Mouse (Mus musculus) ES-E14 (cell line): ENCODE results near the gene Dcp1a. TPM values are rescaled to one million over a fixed set of nuclear protein-coding genes. Genes with fewer than 3 reads are reported as not detected.
A peak's percentile ranks its signal among the peaks of the same experiment; 100 is the strongest.

ENCODE experiments used
- DNase-seq: peaks from one replicate; pipeline ENCODE4 v3.0.0-alpha.2; 2013; ENCODE audit warnings: low read depth, low spot score
- H3K27ac ChIP-seq: 2 replicates; pipeline ENCODE4 v1.5.1; 2012; ENCODE audit warnings: low read depth, mild to moderate bottlenecking, low read length, moderate library complexity, mixed read lengths; ENCODE audit not compliant: poor library complexity, insufficient read depth, severe bottlenecking
- H3K36me3 ChIP-seq: 2 replicates; pipeline ENCODE4 v1.6.1; 2012; ENCODE audit warnings: mild to moderate bottlenecking, low read length, moderate library complexity, mixed read lengths; ENCODE audit not compliant: control insufficient read depth, poor library complexity, insufficient read depth, severe bottlenecking
- H3K4me1 ChIP-seq, 2 experiments: fragments of 150-350 bp in 1 of 2; sonication (generic) in 1 of 2; 2 replicates each; pipeline ENCODE4 v1.6.1; 2012; ENCODE audit warnings: low read length in 2 of 2, mild to moderate bottlenecking in 1 of 2, mixed read lengths in 1 of 2; ENCODE audit not compliant: control insufficient read depth in 2 of 2, insufficient read depth in 2 of 2, poor library complexity in 1 of 2
- H3K4me3 ChIP-seq, 2 experiments: fragments of 150-350 bp in 1 of 2; sonication (generic) in 1 of 2; 2 replicates each; pipeline ENCODE4 v1.5.1; 2012; ENCODE audit warnings: low read length in 2 of 2, low read depth in 1 of 2, mild to moderate bottlenecking in 1 of 2, mixed read lengths in 1 of 2; ENCODE audit not compliant: insufficient read depth in 1 of 2, poor library complexity in 1 of 2, severe bottlenecking in 1 of 2
- H3K9ac ChIP-seq: 2 replicates; pipeline ENCODE4 v1.6.1; 2012; ENCODE audit warnings: low read depth, mild to moderate bottlenecking, low read length, mixed read lengths; ENCODE audit not compliant: poor library complexity, insufficient read depth, severe bottlenecking
- H3K9me3 ChIP-seq: fragments of 150-350 bp; sonication (generic); 2 replicates; pipeline ENCODE4 v1.6.1; 2012; ENCODE audit warnings: low read depth, mild to moderate bottlenecking, low read length; ENCODE audit not compliant: control insufficient read depth, insufficient read depth
- CHD2 ChIP-seq: IDR thresholded peaks from 2 replicates; pipeline ENCODE4 v1.6.1; 2014; ENCODE audit warnings: mild to moderate bottlenecking, low read depth, low read length, inconsistent platforms
- HCFC1 ChIP-seq: IDR thresholded peaks from 2 replicates; pipeline ENCODE4 v1.6.1; 2012; ENCODE audit warnings: low read length, inconsistent platforms, borderline replicate concordance; ENCODE audit not compliant: insufficient read depth
- MAFK ChIP-seq: IDR thresholded peaks from 2 replicates; pipeline ENCODE4 v1.6.1; 2014; ENCODE audit warnings: mild to moderate bottlenecking, low read depth, low read length, inconsistent platforms; ENCODE audit not compliant: insufficient read depth
- ZC3H11A ChIP-seq: IDR thresholded peaks from 2 replicates; pipeline ENCODE4 v1.6.1; 2012; ENCODE audit warnings: low read depth, mild to moderate bottlenecking, inconsistent platforms, low read length, borderline replicate concordance
- ZNF384 ChIP-seq: IDR thresholded peaks from 2 replicates; pipeline ENCODE4 v1.6.1; 2012; ENCODE audit warnings: low read depth, low read length, inconsistent platforms
- in situ Hi-C, 2 experiments: fragments of 600-800 bp; cut with MboI; formaldehyde crosslinking; loops; one replicate each; pipeline ENCODE4 v1.15.1; 2025; ENCODE audit warnings: low sequenced_read_pairs in 2 of 2, inconsistent platforms in 1 of 2; ENCODE audit not compliant: unreplicated experiment in 2 of 2
- total RNA-seq: library from RNA; depleted of rRNA; stranded (reverse); fragments of 300-350 nt; gene quantifications from 2 replicates; pipeline ENCODE4 v1.2.3, GENCODE M21; 2012

The Dcp1a gene
- total RNA-seq, 1 experiment, result 27.8 TPM

GRCm38 (mm10) chr14:30549777-30550149 is 70.4 kb downstream of the Dcp1a start:
- TF ChIP-seq HCFC1, result no peak
- peak overlapping the region; percentile 95 for H3K9ac ChIP-seq
- no peaks in the 10 kb centered on the region for H3K9me3 ChIP-seq
- no peak overlapping the region for H3K27ac ChIP-seq
- in situ Hi-C loops, result no loop called here
- H3K36me3 ChIP-seq, result peaks cover 13% of the 10 kb centered on the region
- peak overlapping the region; percentile 81 to 96 for H3K4me3 ChIP-seq
- DNase-seq, result no peak
- peaks cover 12 to 15% of the 10 kb centered on the region in 2 experiments for H3K4me1 ChIP-seq

- Histone ChIP-seq H3K4me1 (peaks cover 12 to 15% of the 10 kb centered on the region in 2 experiments), H3K27ac (no peak overlapping the region)
- in situ Hi-C loops, result no loop called here
Measured at GRCm38 (mm10) chr14:30550232-30551070, 71.1 kb downstream of the Dcp1a start.

GRCm38 (mm10) chr14:30551509-30551908 is 72.2 kb downstream of the Dcp1a start:
- no peak overlapping the region for H3K4me3 ChIP-seq
- H3K9me3 ChIP-seq, result no peaks in the 10 kb centered on the region
- in situ Hi-C loops, result no loop called here

More at GRCm38 (mm10) chr14:30550232-30551070, 71.1 kb downstream of the Dcp1a start:
- Histone ChIP-seq H3K9me3 (no peaks in the 10 kb centered on the region), H3K36me3 (peaks cover 13% of the 10 kb centered on the region), H3K4me3 (peak overlapping the region; percentile 81 to 96), H3K9ac (peak overlapping the region; percentile 95; the same call in 1 of the 2 replicates)
- DNase-seq, result no peak
- TF ChIP-seq HCFC1 (no peak), CHD2 (no peak), ZC3H11A (no peak), MAFK (no peak), ZNF384 (no peak)

GRCm38 (mm10) chr14:30551981-30552380 is 72.6 kb downstream of the Dcp1a start:
- Histone ChIP-seq H3K9ac (no peak overlapping the region), H3K4me3 (no peak overlapping the region), H3K4me1 (peaks cover 12 to 19% of the 10 kb centered on the region in 2 experiments), H3K9me3 (no peaks in the 10 kb centered on the region), H3K36me3 (peaks cover 18% of the 10 kb centered on the region), H3K27ac (no peak overlapping the region)
- in situ Hi-C loops, result no loop called here
- TF ChIP-seq ZNF384 (peak; percentile 61; the same call in 1 of the 2 replicates), CHD2 (no peak)
- DNase-seq, result no peak

More at GRCm38 (mm10) chr14:30551509-30551908, 72.2 kb downstream of the Dcp1a start:
- Histone ChIP-seq H3K9ac (no peak overlapping the region), H3K4me1 (peaks cover 12 to 17% of the 10 kb centered on the region in 2 experiments), H3K27ac (no peak overlapping the region), H3K36me3 (peaks cover 16% of the 10 kb centered on the region)
- no peak for DNase-seq
- TF ChIP-seq MAFK (no peak), CHD2 (no peak), ZNF384 (no peak), ZC3H11A (no peak), HCFC1 (no peak)
